Mouse (Mus musculus) midbrain, postnatal 0 days (tissue): ENCODE data around the gene Prr12. TPM values are rescaled to one million over a fixed set of nuclear protein-coding genes. Genes with fewer than 3 reads are reported as not detected.

Source experiments
- ATAC-seq: fragments of 200-750 bp; cut with Nextera tagmentation; 2 replicates; pipeline ENCODE4 v1.8.0; 2017; ENCODE audit warnings: moderate number of reproducible peaks, mild to moderate bottlenecking, moderate TSS enrichment, moderate library complexity; ENCODE audit not compliant: low FRiP score
- DNase-seq: peaks from one replicate; pipeline ENCODE4 v3.0.0-alpha.2; 2015; ENCODE audit warnings: low spot score
- H3K27ac ChIP-seq: fragments of 300-500 bp; sonication (generic); 2 replicates; pipeline ENCODE4 v1.5.1; 2014; ENCODE audit warnings: low read depth, mild to moderate bottlenecking, low read length, mixed read lengths
- H3K27me3 ChIP-seq: fragments of 300-500 bp; sonication (generic); 2 replicates; pipeline ENCODE4 v1.6.1; 2014; ENCODE audit warnings: low read length, control low read depth, mixed read lengths; ENCODE audit not compliant: insufficient read depth
- H3K36me3 ChIP-seq: fragments of 300-500 bp; sonication (generic); 2 replicates; pipeline ENCODE4 v1.6.1; 2014; ENCODE audit warnings: low read length, control low read depth, mixed read lengths; ENCODE audit not compliant: insufficient read depth
- H3K4me1 ChIP-seq: fragments of 300-500 bp; sonication (generic); 2 replicates; pipeline ENCODE4 v1.6.1; 2014; ENCODE audit warnings: mild to moderate bottlenecking, control low read depth, antibody characterized with exemption, low read length, mixed read lengths; ENCODE audit not compliant: insufficient read depth
- H3K4me2 ChIP-seq: fragments of 300-500 bp; sonication (generic); 2 replicates; pipeline ENCODE4 v1.6.1; 2014; ENCODE audit warnings: low read depth, mild to moderate bottlenecking, low read length, mixed read lengths; ENCODE audit not compliant: poor library complexity, severe bottlenecking
- H3K4me3 ChIP-seq: fragments of 300-500 bp; sonication (generic); 2 replicates; pipeline ENCODE4 v1.5.1; 2014; ENCODE audit warnings: low read depth, mild to moderate bottlenecking, low read length, moderate library complexity
- H3K9ac ChIP-seq: fragments of 300-500 bp; sonication (generic); replicated peaks from 2 replicates; pipeline ENCODE4 v1.6.1; 2014; ENCODE audit warnings: mild to moderate bottlenecking, low read length, moderate library complexity, mixed read lengths; ENCODE audit not compliant: poor library complexity, severe bottlenecking
- H3K9me3 ChIP-seq: fragments of 300-500 bp; sonication (generic); 2 replicates; pipeline ENCODE4 v1.6.1; 2016; ENCODE audit warnings: low read length, control low read depth
- CTCF ChIP-seq: IDR thresholded peaks from 2 replicates; pipeline ENCODE4 v1.5.1; 2016; ENCODE audit warnings: antibody characterized with exemption, mild to moderate bottlenecking
- WGBS: fragments of 180-500 bp; shearing (Covaris S2); extraction: QIAGEN DNeasy Blood & Tissue Kit; methylation state at CpG from one replicate; pipeline ENCODE4 v1.1.7; 2014; 5-methylcytosine and 5-hydroxymethylcytosine counted together
- polyA plus RNA-seq: library from polyadenylated mRNA; unstranded; fragments of >200 nt; fragmentation: Nextera tagmentation; extraction: Ambion mirVana; gene quantifications from 2 replicates; pipeline ENCODE4 v1.2.1, GENCODE M21; 2015
- total RNA-seq: library from RNA; depleted of rRNA; stranded (reverse); fragments of >200 nt; gene quantifications from 2 replicates; pipeline ENCODE4 v1.2.3, GENCODE M21; 2014

Gene Prr12
- total and polyA plus RNA-seq, 2 experiments from 2014 or later, result 8.8 to 17.9 TPM

DNA sequence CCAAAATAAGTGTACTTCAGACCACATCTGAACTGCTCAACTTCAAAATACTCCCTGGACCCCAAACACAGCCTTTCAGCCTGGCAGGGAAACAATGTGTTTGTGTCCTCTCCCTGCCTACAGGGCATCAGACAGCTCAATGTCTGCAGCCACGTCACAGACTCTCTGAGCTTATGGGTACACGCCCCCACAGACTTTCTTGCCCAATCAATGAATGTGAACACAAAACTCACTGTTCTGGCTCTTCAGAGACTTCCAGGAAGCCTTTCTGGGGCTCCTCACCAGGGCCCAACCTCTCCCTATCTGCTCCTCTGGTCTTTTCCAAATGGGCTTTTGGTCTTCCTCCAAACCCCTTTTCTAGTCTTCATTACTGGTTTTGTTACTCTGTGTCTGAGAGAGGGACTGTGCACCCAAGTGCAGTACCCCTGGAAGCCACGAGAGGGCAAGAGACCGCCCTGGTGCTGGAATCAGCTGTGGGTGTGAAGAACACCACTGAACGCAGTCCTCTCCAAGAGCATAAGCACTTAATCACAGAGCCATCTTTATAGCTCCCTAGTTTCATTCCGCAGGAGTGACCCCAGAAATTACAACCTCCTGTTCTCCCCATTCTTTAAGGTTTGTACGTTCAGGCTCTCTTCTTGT is 14.8 kb downstream of the Prr12 start:
- Histone ChIP-seq H3K9me3 (no peaks in the 10 kb centered on the region), H3K36me3 (peaks cover 86% of the 10 kb centered on the region), H3K4me3 (no peak overlapping the region), H3K4me2 (no peak overlapping the region), H3K27ac (no peak overlapping the region), H3K27me3 (no peaks in the 10 kb centered on the region), H3K4me1 (no peaks in the 10 kb centered on the region), H3K9ac (no peak overlapping the region)
- DNase-seq (no peak), ATAC-seq (no peak)
- TF ChIP-seq CTCF, result peak; percentile 79
- 69% methylated on average over 7 of the region's 7 CpGs for WGBS

DNA sequence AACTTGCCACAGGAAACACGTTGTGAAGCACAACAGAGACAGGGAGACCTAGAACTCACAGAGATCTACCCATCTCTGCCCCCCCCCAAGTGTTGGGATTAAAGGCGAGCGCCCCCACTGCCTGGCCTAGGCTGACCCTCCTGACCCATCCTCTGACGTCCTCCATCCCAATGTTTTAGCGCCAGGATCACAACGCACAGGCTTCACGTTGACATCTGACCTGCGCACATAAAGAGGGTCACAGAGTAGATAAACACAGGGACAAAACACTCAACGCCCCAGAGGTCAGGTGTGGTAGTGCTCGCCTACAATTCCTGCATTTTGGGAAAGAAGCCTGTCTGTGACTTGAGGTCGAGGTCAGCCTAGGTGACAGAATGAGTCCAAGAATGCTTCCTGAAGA is 16.0 kb downstream of the Prr12 start:
- H3K9ac ChIP-seq, result no peak overlapping the region
- H3K36me3 ChIP-seq, result peaks cover 82% of the 10 kb centered on the region
- no peak for DNase-seq
- H3K9me3 ChIP-seq, result no peaks in the 10 kb centered on the region
- no peak overlapping the region for H3K4me3 ChIP-seq
- WGBS, result 90% methylated on average over 11 of the region's 11 CpGs
- no peak overlapping the region for H3K27ac ChIP-seq
- H3K4me2 ChIP-seq, result no peak overlapping the region
- H3K4me1 ChIP-seq, result no peaks in the 10 kb centered on the region
- TF ChIP-seq CTCF, result no peak
- no peaks in the 10 kb centered on the region for H3K27me3 ChIP-seq
- ATAC-seq, result no peak

DNA sequence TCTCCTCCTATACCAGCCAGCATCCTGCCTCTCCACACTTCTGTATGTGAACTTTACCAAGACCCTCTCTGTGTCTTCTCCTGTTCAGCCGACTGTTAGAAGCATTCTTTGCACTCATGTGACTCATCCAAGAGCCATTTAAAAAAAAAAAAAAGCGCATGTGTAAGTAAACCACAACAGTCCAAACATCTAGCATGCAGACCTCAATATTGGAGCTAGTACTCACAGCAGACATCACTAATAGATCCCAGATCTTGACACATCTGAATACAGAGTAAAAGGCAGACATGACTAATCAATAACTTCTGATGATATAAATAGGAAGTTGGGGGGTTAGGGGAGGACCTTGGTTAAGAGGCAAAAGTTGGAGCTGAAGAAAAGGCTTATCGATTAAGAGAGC is 17.1 kb downstream of the Prr12 start:
- Histone ChIP-seq H3K27me3 (no peaks in the 10 kb centered on the region), H3K36me3 (peaks cover 82% of the 10 kb centered on the region), H3K4me2 (no peak overlapping the region), H3K9me3 (no peaks in the 10 kb centered on the region), H3K9ac (no peak overlapping the region), H3K4me1 (no peaks in the 10 kb centered on the region), H3K27ac (no peak overlapping the region), H3K4me3 (no peak overlapping the region)
- TF ChIP-seq CTCF, result no peak
- ATAC-seq (no peak), DNase-seq (no peak)
- WGBS, result 94% methylated on average over 3 of the region's 3 CpGs

DNA sequence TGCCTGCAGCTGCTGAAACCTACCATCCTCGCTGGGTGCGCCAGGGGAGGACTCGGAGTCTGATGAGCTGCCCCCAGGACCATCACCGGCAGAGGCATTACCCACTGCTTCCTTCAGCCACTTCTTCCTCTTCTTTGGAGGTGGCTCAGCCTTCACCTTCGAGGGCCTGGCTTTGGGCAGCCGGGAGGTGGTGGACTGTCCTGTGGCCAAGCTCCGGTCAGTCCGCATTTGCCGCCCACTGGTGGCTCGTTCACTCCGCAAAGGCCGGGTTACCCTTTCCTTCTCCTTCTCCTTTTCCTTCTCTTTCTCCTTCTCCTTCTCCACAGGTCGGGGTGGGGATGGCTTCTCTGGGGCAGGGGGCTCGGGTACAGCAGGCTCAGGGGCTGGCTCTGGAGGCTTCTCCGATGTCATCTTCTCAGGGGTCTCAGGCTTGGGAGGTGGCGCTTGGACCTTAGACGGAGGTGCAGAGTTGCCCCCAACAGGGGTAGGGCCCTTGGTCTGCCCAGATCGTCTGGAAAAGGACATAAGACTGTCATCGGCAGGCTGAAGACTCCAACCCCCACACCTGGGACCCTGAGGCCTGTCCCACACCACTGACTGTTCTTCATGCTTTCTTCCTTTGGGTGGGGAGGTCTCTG is 18.8 kb downstream of the Prr12 start:
- ATAC-seq, result no peak
- Histone ChIP-seq H3K36me3 (peaks cover 89% of the 10 kb centered on the region), H3K4me2 (no peak overlapping the region), H3K27ac (no peak overlapping the region), H3K27me3 (no peaks in the 10 kb centered on the region), H3K4me3 (no peak overlapping the region), H3K9me3 (no peaks in the 10 kb centered on the region), H3K4me1 (no peaks in the 10 kb centered on the region), H3K9ac (no peak overlapping the region)
- 96% methylated on average over 19 of the region's 19 CpGs for WGBS
- no peak for TF ChIP-seq CTCF
- no peak for DNase-seq

DNA sequence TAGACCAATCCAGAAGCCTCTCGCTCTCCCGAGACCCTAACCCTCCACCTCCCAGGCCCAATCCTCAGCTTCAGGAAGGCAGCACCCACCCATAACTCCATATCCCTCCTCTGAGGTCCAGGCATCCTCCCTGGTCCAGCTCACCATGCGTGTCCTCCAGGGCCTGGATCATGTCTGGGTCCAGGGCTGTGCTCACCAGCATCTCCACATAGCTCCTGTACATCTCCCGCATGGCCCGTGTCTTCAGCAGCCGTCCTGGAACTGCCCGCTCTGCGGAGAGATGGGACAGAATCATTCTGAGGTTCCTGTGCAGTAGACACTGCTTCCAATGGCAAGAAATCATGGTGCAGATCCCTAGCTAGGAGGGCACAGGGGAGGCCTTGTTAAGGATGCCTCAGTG is 21.8 kb downstream of the Prr12 start:
- no peaks in the 10 kb centered on the region for H3K9me3 ChIP-seq
- peaks cover 3% of the 10 kb centered on the region; the same call in 1 of the 2 replicates for H3K4me1 ChIP-seq
- H3K27me3 ChIP-seq, result no peaks in the 10 kb centered on the region
- H3K36me3 ChIP-seq, result peaks cover 82% of the 10 kb centered on the region
- no peak overlapping the region for H3K27ac ChIP-seq
- DNase-seq, result no peak
- 96% methylated on average over 8 of the region's 8 CpGs for WGBS
- no peak overlapping the region for H3K9ac ChIP-seq
- H3K4me2 ChIP-seq, result no peak overlapping the region
- no peak overlapping the region for H3K4me3 ChIP-seq
- TF ChIP-seq CTCF, result no peak
- ATAC-seq, result no peak

DNA sequence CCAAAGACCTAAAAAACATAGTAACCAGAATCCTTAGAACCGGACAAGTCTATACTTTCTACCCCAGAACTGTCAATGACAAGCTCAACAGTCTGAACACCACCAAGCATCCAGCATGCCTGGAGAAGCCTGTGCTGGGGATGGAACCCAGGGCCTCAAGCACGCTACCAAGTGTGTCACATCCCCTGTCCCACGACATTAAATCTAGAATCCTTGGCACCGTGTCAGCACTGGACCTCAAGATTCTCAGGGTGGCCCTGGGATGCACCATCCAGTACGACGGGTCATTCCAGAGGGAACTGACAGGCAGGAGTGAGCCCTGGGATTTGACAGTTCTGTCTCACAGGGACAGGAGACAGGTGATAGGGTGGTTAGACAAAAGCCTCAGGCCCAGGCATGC is 22.7 kb downstream of the Prr12 start:
- H3K9ac ChIP-seq, result no peak overlapping the region
- peaks cover 3% of the 10 kb centered on the region; the same call in 1 of the 2 replicates for H3K4me1 ChIP-seq
- peaks cover 74% of the 10 kb centered on the region for H3K36me3 ChIP-seq
- DNase-seq (no peak), ATAC-seq (no peak)
- H3K27ac ChIP-seq, result no peak overlapping the region
- H3K4me3 ChIP-seq, result no peak overlapping the region
- no peaks in the 10 kb centered on the region for H3K27me3 ChIP-seq
- WGBS, result 90% methylated on average over 6 of the region's 6 CpGs
- no peak overlapping the region for H3K4me2 ChIP-seq
- no peaks in the 10 kb centered on the region for H3K9me3 ChIP-seq
- no peak for TF ChIP-seq CTCF
